Mouse (Mus musculus): Measurements from ENCODE around the gene Arhgap10. TPM values are rescaled to one million over a fixed set of nuclear protein-coding genes. Genes with fewer than 3 reads are reported as not detected.

The Arhgap10 gene
- polyA plus RNA-seq, 1 experiment = 17.6 TPM

DNA sequence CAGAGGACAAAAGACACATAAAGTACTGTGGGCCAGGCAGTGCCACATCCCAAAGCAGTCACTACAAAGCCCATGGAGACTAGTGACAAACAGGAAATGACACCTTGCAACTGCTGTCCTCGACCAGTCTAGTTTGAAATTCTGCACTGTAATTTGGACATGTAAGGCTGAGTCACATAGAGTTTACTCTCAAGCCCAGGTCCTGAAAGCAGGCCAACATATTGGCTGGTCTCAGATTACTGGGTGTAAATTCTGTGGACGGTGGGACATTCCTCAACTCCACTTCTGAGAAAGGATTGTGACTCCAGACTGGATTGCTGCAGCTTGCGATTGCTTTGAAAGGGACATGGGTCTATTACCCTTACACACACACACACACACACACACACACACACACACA, 229.7 kb downstream of the Arhgap10 start:
- Histone ChIP-seq H3ac (ENCODE audit: control insufficient read depth, insufficient read length, low read depth) (no peak overlapping the region), H3K79me2 (ENCODE audit: control insufficient read depth, insufficient read depth) (no peaks in the 10 kb centered on the region), H3K79me3 (ENCODE audit: low read depth) (peaks cover 4% of the 10 kb centered on the region), H3K4me3 (ENCODE audit: insufficient read depth, poor library complexity, severe bottlenecking) (no peak overlapping the region), H3K27me3 (ENCODE audit: control insufficient read depth, insufficient read depth, insufficient read length) (no peaks in the 10 kb centered on the region), H3K36me3 (ENCODE audit: control insufficient read depth, insufficient read depth) (peaks cover 4% of the 10 kb centered on the region)
- TF ChIP-seq CTCF (IDR thresholded peaks at IDR 0.05; ENCODE audit: control insufficient read depth, insufficient read depth, insufficient read length) = no peak
- no peak for TF ChIP-seq MAX (IDR thresholded peaks at IDR 0.05)
- no peak for TF ChIP-seq MYOD1 (IDR thresholded peaks at IDR 0.05; ENCODE audit: control insufficient read depth, insufficient read length, low read depth)
- no peak for TF ChIP-seq FOSL1 (IDR thresholded peaks at IDR 0.05; ENCODE audit: insufficient read depth, low read length, poor library complexity, severe bottlenecking)
- TF ChIP-seq USF1 (IDR thresholded peaks at IDR 0.05; ENCODE audit: low read depth) = no peak
- TF ChIP-seq MYOG (IDR thresholded peaks at IDR 0.05; ENCODE audit: control insufficient read depth, extremely low read depth, insufficient read length) = no peak
- TF ChIP-seq CEBPB (IDR thresholded peaks at IDR 0.05; ENCODE audit: low read depth) = no peak

DNA sequence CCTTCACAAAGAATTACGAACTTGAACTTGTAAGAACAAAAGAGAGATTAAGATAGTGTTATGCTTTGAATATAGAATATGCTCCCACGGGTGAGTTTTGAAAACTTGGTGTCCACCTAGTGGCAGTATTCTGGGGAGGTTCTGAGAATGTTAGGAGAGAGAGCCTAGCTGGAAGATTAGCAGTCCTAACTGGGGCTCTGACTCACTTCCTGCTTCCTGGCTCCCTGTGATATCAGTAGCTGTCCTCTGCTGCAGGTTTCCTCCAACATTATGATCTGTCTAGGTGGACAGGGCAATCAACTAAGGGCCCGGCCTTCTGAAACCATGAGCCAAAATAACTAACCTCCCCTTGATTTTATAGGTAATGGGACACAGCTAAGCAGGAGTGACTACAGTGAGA, 233.3 kb downstream of the Arhgap10 start:
- TF ChIP-seq MYOD1 (IDR thresholded peaks at IDR 0.05; ENCODE audit: control insufficient read depth, insufficient read length, low read depth) (no peak), CEBPB (IDR thresholded peaks at IDR 0.05; ENCODE audit: low read depth) (no peak), CTCF (IDR thresholded peaks at IDR 0.05; ENCODE audit: control insufficient read depth, insufficient read depth, insufficient read length) (no peak), MYOG (IDR thresholded peaks at IDR 0.05; ENCODE audit: control insufficient read depth, extremely low read depth, insufficient read length) (no peak), USF1 (IDR thresholded peaks at IDR 0.05; ENCODE audit: low read depth) (no peak), MAX (IDR thresholded peaks at IDR 0.05) (no peak), FOSL1 (IDR thresholded peaks at IDR 0.05; ENCODE audit: insufficient read depth, low read length, poor library complexity, severe bottlenecking) (no peak)
- H3ac ChIP-seq (ENCODE audit: control insufficient read depth, insufficient read length, low read depth) = no peak overlapping the region
- peaks cover 4% of the 10 kb centered on the region for H3K79me3 ChIP-seq (ENCODE audit: low read depth)
- H3K27me3 ChIP-seq (ENCODE audit: control insufficient read depth, insufficient read depth, insufficient read length) = no peaks in the 10 kb centered on the region
- no peak overlapping the region for H3K4me3 ChIP-seq (ENCODE audit: insufficient read depth, poor library complexity, severe bottlenecking)
- H3K36me3 ChIP-seq (ENCODE audit: control insufficient read depth, insufficient read depth) = peaks cover 4% of the 10 kb centered on the region
- no peaks in the 10 kb centered on the region for H3K79me2 ChIP-seq (ENCODE audit: control insufficient read depth, insufficient read depth)

DNA sequence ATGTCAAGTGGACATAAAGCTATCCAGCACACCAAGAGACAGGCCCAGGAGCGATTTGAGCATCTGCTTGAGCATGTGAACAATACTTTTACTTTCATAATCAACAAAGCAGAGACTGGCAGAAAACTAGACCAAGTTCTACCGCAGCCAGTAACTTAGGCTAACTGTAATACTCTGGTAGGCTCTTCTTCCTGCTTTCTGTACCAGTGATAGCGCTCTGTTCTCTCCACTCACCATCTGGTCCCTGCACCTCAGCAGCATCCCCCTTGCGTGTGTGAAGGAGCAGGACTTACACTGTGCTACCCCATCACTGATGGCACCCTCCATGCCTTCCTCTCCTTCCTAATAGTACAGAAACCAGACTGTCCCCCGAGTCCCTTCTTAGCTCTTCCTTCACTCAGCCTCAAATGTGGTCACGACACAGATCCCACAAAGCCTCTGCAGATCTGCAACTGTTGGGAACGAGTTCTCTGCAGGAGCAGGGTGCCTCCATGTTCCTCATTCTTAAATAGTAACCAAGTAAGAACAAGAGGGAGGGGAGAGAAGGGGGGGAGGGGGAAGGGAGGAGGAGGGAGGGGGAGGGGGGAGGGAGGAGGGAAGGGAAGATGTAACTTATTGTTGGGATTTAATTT, 235.0 kb downstream of the Arhgap10 start:
- peaks cover 8% of the 10 kb centered on the region for H3K36me3 ChIP-seq (ENCODE audit: control insufficient read depth, insufficient read depth)
- H3K4me3 ChIP-seq (ENCODE audit: insufficient read depth, poor library complexity, severe bottlenecking) = no peak overlapping the region
- H3K27me3 ChIP-seq (ENCODE audit: control insufficient read depth, insufficient read depth, insufficient read length) = no peaks in the 10 kb centered on the region
- TF ChIP-seq MAX (IDR thresholded peaks at IDR 0.05) (no peak), CTCF (IDR thresholded peaks at IDR 0.05; ENCODE audit: control insufficient read depth, insufficient read depth, insufficient read length) (no peak), MYOG (IDR thresholded peaks at IDR 0.05; ENCODE audit: control insufficient read depth, extremely low read depth, insufficient read length) (no peak)
- peaks cover 4% of the 10 kb centered on the region for H3K79me3 ChIP-seq (ENCODE audit: low read depth)
- no peaks in the 10 kb centered on the region for H3K79me2 ChIP-seq (ENCODE audit: control insufficient read depth, insufficient read depth)
- no peak overlapping the region for H3ac ChIP-seq (ENCODE audit: control insufficient read depth, insufficient read length, low read depth)

DNA sequence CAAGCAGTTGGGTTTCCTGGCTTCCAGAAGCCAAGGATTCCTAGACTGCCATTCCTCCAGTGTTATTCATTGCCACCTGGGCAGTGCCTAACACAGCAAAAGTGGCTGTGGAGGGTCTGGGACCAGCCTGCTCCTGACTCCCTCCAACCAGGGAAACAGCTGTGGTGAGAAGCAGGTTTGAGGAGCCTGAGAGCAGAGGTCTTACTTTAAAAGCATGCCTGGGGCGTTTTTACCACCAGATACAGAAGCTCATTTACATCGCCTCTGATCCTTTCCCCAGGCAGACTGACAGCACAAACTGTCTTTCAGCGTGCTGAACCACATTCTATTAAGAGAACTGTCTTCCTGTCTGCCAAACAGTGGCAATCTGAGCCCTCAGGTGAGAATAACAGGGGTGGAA, 237.8 kb downstream of the Arhgap10 start:
- H3K79me2 ChIP-seq (ENCODE audit: control insufficient read depth, insufficient read depth) = no peaks in the 10 kb centered on the region
- no peaks in the 10 kb centered on the region for H3K79me3 ChIP-seq (ENCODE audit: low read depth)
- TF ChIP-seq MYOG (IDR thresholded peaks at IDR 0.05; ENCODE audit: control insufficient read depth, extremely low read depth, insufficient read length) (no peak), USF1 (IDR thresholded peaks at IDR 0.05; ENCODE audit: low read depth) (no peak), CEBPB (IDR thresholded peaks at IDR 0.05; ENCODE audit: low read depth) (no peak), FOSL1 (IDR thresholded peaks at IDR 0.05; ENCODE audit: insufficient read depth, low read length, poor library complexity, severe bottlenecking) (no peak), CTCF (IDR thresholded peaks at IDR 0.05; ENCODE audit: control insufficient read depth, insufficient read depth, insufficient read length) (no peak), MYOD1 (IDR thresholded peaks at IDR 0.05; ENCODE audit: control insufficient read depth, insufficient read length, low read depth) (no peak), MAX (IDR thresholded peaks at IDR 0.05) (no peak)
- no peaks in the 10 kb centered on the region for H3K27me3 ChIP-seq (ENCODE audit: control insufficient read depth, insufficient read depth, insufficient read length)
- no peak overlapping the region for H3ac ChIP-seq (ENCODE audit: control insufficient read depth, insufficient read length, low read depth)
- no peak overlapping the region for H3K4me3 ChIP-seq (ENCODE audit: insufficient read depth, poor library complexity, severe bottlenecking)
- peaks cover 9% of the 10 kb centered on the region for H3K36me3 ChIP-seq (ENCODE audit: control insufficient read depth, insufficient read depth)

DNA sequence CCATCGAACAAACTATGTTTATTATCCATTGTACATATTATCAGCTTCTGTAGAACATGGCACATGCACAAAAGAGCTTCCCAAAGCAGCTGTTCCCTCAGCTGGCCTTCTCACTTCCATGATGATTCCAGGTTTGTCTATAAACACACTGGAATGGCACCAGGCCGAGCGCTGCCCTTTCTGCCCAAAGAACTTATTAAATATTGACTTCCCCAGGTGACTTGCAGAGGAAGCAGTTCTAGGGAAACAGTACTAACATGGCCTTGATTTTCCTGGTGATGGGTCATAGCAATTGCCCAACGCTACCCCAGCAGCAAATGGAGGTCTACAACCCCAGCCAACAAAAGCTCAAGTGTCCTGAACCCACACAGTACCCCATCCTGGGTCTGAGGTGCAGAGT, 239.5 kb downstream of the Arhgap10 start:
- Histone ChIP-seq H3K79me2 (ENCODE audit: control insufficient read depth, insufficient read depth) (no peaks in the 10 kb centered on the region), H3ac (ENCODE audit: control insufficient read depth, insufficient read length, low read depth) (no peak overlapping the region)

DNA sequence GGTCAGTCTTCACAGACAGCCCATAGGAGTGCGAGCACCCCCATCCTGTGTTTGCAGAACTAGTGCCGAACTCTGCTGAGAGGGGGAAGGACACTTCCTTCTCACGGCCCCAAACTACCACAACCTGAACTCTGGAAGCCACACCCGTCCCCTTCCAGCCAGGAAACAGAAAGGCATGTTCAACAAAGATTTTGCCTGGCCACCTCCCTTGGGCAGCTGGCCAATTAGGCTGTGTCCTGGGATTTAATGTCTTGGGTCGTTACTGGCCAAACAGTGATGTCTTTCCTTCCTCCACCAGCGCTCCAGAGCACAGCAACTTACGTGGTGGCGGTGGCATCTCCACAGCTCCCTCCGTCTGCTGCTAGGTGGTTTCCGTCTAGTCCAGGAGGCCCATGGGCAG, 240.9 kb downstream of the Arhgap10 start:
- Histone ChIP-seq H3K4me3 (ENCODE audit: insufficient read depth, poor library complexity, severe bottlenecking) (no peak overlapping the region), H3K27me3 (ENCODE audit: control insufficient read depth, insufficient read depth, insufficient read length) (no peaks in the 10 kb centered on the region), H3ac (ENCODE audit: control insufficient read depth, insufficient read length, low read depth) (no peak overlapping the region), H3K36me3 (ENCODE audit: control insufficient read depth, insufficient read depth) (peaks cover 18% of the 10 kb centered on the region), H3K79me2 (ENCODE audit: control insufficient read depth, insufficient read depth) (no peaks in the 10 kb centered on the region), H3K79me3 (ENCODE audit: low read depth) (no peaks in the 10 kb centered on the region)
- no peak for TF ChIP-seq MAX (IDR thresholded peaks at IDR 0.05)
- no peak for TF ChIP-seq FOSL1 (IDR thresholded peaks at IDR 0.05; ENCODE audit: insufficient read depth, low read length, poor library complexity, severe bottlenecking)
- TF ChIP-seq CEBPB (IDR thresholded peaks at IDR 0.05; ENCODE audit: low read depth) = no peak
- TF ChIP-seq MYOG (IDR thresholded peaks at IDR 0.05; ENCODE audit: control insufficient read depth, extremely low read depth, insufficient read length) = no peak
- TF ChIP-seq CTCF (IDR thresholded peaks at IDR 0.05; ENCODE audit: control insufficient read depth, insufficient read depth, insufficient read length) = no peak
- no peak for TF ChIP-seq USF1 (IDR thresholded peaks at IDR 0.05; ENCODE audit: low read depth)
- TF ChIP-seq MYOD1 (IDR thresholded peaks at IDR 0.05; ENCODE audit: control insufficient read depth, insufficient read length, low read depth) = no peak

More for the DNA sequence above, 239.5 kb downstream of the Arhgap10 start:
- no peaks in the 10 kb centered on the region for H3K27me3 ChIP-seq (ENCODE audit: control insufficient read depth, insufficient read depth, insufficient read length)
- H3K4me3 ChIP-seq (ENCODE audit: insufficient read depth, poor library complexity, severe bottlenecking) = no peak overlapping the region
- TF ChIP-seq USF1 (IDR thresholded peaks at IDR 0.05; ENCODE audit: low read depth) (no peak), MYOD1 (IDR thresholded peaks at IDR 0.05; ENCODE audit: control insufficient read depth, insufficient read length, low read depth) (no peak), CTCF (IDR thresholded peaks at IDR 0.05; ENCODE audit: control insufficient read depth, insufficient read depth, insufficient read length) (no peak), FOSL1 (IDR thresholded peaks at IDR 0.05; ENCODE audit: insufficient read depth, low read length, poor library complexity, severe bottlenecking) (no peak)
- peaks cover 18% of the 10 kb centered on the region for H3K36me3 ChIP-seq (ENCODE audit: control insufficient read depth, insufficient read depth)
- H3K79me3 ChIP-seq (ENCODE audit: low read depth) = no peaks in the 10 kb centered on the region
